Mouse (Mus musculus) hindbrain, embryonic 16.5 days (tissue): ENCODE data around the gene Fhit. TPM values are rescaled to one million over a fixed set of nuclear protein-coding genes. Genes with fewer than 3 reads are reported as not detected.

Experiments used
- ATAC-seq: fragments of 200-750 bp; cut with Nextera tagmentation; 2 replicates; pipeline ENCODE4 v1.8.0; 2017; ENCODE audit warnings: moderate TSS enrichment, moderate library complexity
- H3K27ac ChIP-seq: fragments of 300-500 bp; sonication (generic); 2 replicates; pipeline ENCODE4 v1.5.1; 2014; ENCODE audit warnings: low read depth, mild to moderate bottlenecking, control low read depth, low read length, moderate library complexity
- H3K27me3 ChIP-seq: fragments of 300-500 bp; sonication (generic); replicated peaks from 2 replicates; pipeline ENCODE4 v1.6.1; 2014; ENCODE audit warnings: low read length; ENCODE audit not compliant: control insufficient read depth, insufficient read depth
- H3K36me3 ChIP-seq: fragments of 300-500 bp; sonication (generic); 2 replicates; pipeline ENCODE4 v1.6.1; 2014; ENCODE audit warnings: mild to moderate bottlenecking, low read length, moderate library complexity, mixed read lengths; ENCODE audit not compliant: control insufficient read depth, insufficient read depth
- H3K4me1 ChIP-seq: fragments of 300-500 bp; sonication (generic); 2 replicates; pipeline ENCODE4 v1.6.1; 2014; ENCODE audit warnings: low read depth, low read length; ENCODE audit not compliant: control insufficient read depth, insufficient read depth
- H3K4me2 ChIP-seq: fragments of 300-500 bp; sonication (generic); 2 replicates; pipeline ENCODE4 v1.6.1; 2014; ENCODE audit warnings: mild to moderate bottlenecking, low read length, control low read depth, moderate library complexity
- H3K4me3 ChIP-seq: fragments of 300-500 bp; sonication (generic); 2 replicates; pipeline ENCODE4 v1.5.1; 2014; ENCODE audit warnings: mild to moderate bottlenecking, low read length, control low read depth, moderate library complexity
- H3K9ac ChIP-seq: fragments of 300-500 bp; sonication (generic); 2 replicates; pipeline ENCODE4 v1.6.1; 2014; ENCODE audit warnings: low read depth, mild to moderate bottlenecking, control low read depth, low read length, moderate library complexity
- H3K9me3 ChIP-seq: fragments of 300-500 bp; sonication (generic); 2 replicates; pipeline ENCODE4 v1.6.1; 2014; ENCODE audit warnings: mild to moderate bottlenecking, low read length, moderate library complexity; ENCODE audit not compliant: control insufficient read depth
- WGBS: fragments of 180-500 bp; shearing (Covaris S2); extraction: QIAGEN DNeasy Blood & Tissue Kit; methylation state at CpG from one replicate; pipeline ENCODE4 v1.1.7; 2014; 5-methylcytosine and 5-hydroxymethylcytosine counted together
- polyA plus RNA-seq: library from polyadenylated mRNA; unstranded; fragments of >200 nt; fragmentation: Nextera tagmentation; extraction: Ambion mirVana; gene quantifications from 2 replicates; pipeline ENCODE4 v1.2.1, GENCODE M21; 2015

The Fhit gene
- polyA plus RNA-seq, 1 experiment from 2014 or later, result 8.5 TPM

- no peak overlapping the region for H3K4me2 ChIP-seq
- 89% methylated on average over 2 of the region's 2 CpGs for WGBS
- ATAC-seq, result no peak
These were observed 1473.1 kb downstream of the Fhit start for GRCm38 (mm10) chr14:9688664-9689257.

GRCm38 (mm10) chr14:9684362-9684761 is 1477.5 kb downstream of the Fhit start:
- Histone ChIP-seq H3K4me1 (no peaks in the 10 kb centered on the region), H3K36me3 (no peaks in the 10 kb centered on the region), H3K27ac (no peak overlapping the region), H3K4me2 (no peak overlapping the region), H3K9ac (no peak overlapping the region), H3K4me3 (no peak overlapping the region), H3K9me3 (no peaks in the 10 kb centered on the region), H3K27me3 (no peaks in the 10 kb centered on the region)
- no peak for ATAC-seq
- 68% methylated on average over 1 of the region's 1 CpGs for WGBS

More at GRCm38 (mm10) chr14:9688664-9689257, 1473.1 kb downstream of the Fhit start:
- no peak overlapping the region for H3K4me3 ChIP-seq
- H3K27me3 ChIP-seq, result no peaks in the 10 kb centered on the region
- H3K9me3 ChIP-seq, result no peaks in the 10 kb centered on the region
- H3K27ac ChIP-seq, result no peak overlapping the region
- H3K36me3 ChIP-seq, result no peaks in the 10 kb centered on the region
- H3K9ac ChIP-seq, result no peak overlapping the region
- no peaks in the 10 kb centered on the region for H3K4me1 ChIP-seq

GRCm38 (mm10) chr14:9672728-9673127 is 1489.1 kb downstream of the Fhit start:
- no peak overlapping the region for H3K27ac ChIP-seq
- WGBS, result 59% methylated on average over 1 of the region's 1 CpGs
- H3K9me3 ChIP-seq, result no peaks in the 10 kb centered on the region
- no peak overlapping the region for H3K4me2 ChIP-seq
- H3K27me3 ChIP-seq, result no peaks in the 10 kb centered on the region
- no peak overlapping the region for H3K4me3 ChIP-seq
- H3K9ac ChIP-seq, result no peak overlapping the region
- no peak for ATAC-seq
- H3K36me3 ChIP-seq, result no peaks in the 10 kb centered on the region
- no peaks in the 10 kb centered on the region for H3K4me1 ChIP-seq

GRCm38 (mm10) chr14:9671776-9672175 is 1490.1 kb downstream of the Fhit start:
- 50% methylated on average over 3 of the region's 3 CpGs for WGBS
- no peaks in the 10 kb centered on the region for H3K9me3 ChIP-seq
- H3K4me2 ChIP-seq, result no peak overlapping the region
- H3K9ac ChIP-seq, result no peak overlapping the region
- H3K36me3 ChIP-seq, result no peaks in the 10 kb centered on the region
- no peaks in the 10 kb centered on the region for H3K27me3 ChIP-seq
- H3K4me1 ChIP-seq, result no peaks in the 10 kb centered on the region
- H3K27ac ChIP-seq, result no peak overlapping the region
- no peak for ATAC-seq
- no peak overlapping the region for H3K4me3 ChIP-seq

- WGBS, result 80% methylated on average over 1 of the region's 1 CpGs
- no peak overlapping the region for H3K4me2 ChIP-seq
- H3K9me3 ChIP-seq, result no peaks in the 10 kb centered on the region
- H3K36me3 ChIP-seq, result no peaks in the 10 kb centered on the region
- no peaks in the 10 kb centered on the region for H3K27me3 ChIP-seq
- H3K27ac ChIP-seq, result no peak overlapping the region
- no peaks in the 10 kb centered on the region for H3K4me1 ChIP-seq
- ATAC-seq, result no peak
- no peak overlapping the region for H3K4me3 ChIP-seq
- H3K9ac ChIP-seq, result no peak overlapping the region
These were observed 1492.1 kb downstream of the Fhit start for GRCm38 (mm10) chr14:9669766-9670165.

GRCm38 (mm10) chr14:9658445-9658844 is 1503.4 kb downstream of the Fhit start:
- H3K27ac ChIP-seq, result no peak overlapping the region
- WGBS, result 48% methylated on average over 1 of the region's 1 CpGs
- no peak overlapping the region for H3K9ac ChIP-seq
- H3K4me3 ChIP-seq, result no peak overlapping the region
- no peaks in the 10 kb centered on the region for H3K36me3 ChIP-seq
- ATAC-seq, result no peak
- no peaks in the 10 kb centered on the region for H3K27me3 ChIP-seq
- no peak overlapping the region for H3K4me2 ChIP-seq
- no peaks in the 10 kb centered on the region for H3K9me3 ChIP-seq
- no peaks in the 10 kb centered on the region for H3K4me1 ChIP-seq

GRCm38 (mm10) chr14:9651417-9651816 is 1510.4 kb downstream of the Fhit start:
- 67% methylated on average over 1 of the region's 1 CpGs for WGBS
- Histone ChIP-seq H3K4me1 (no peaks in the 10 kb centered on the region), H3K27ac (no peak overlapping the region), H3K36me3 (no peaks in the 10 kb centered on the region), H3K4me3 (no peak overlapping the region), H3K4me2 (no peak overlapping the region), H3K27me3 (no peaks in the 10 kb centered on the region), H3K9me3 (no peaks in the 10 kb centered on the region), H3K9ac (no peak overlapping the region)
- ATAC-seq, result no peak

GRCm38 (mm10) chr14:9648416-9648815 is 1513.4 kb downstream of the Fhit start:
- H3K36me3 ChIP-seq, result no peaks in the 10 kb centered on the region
- WGBS, result 92% methylated on average over 1 of the region's 1 CpGs
- no peaks in the 10 kb centered on the region for H3K27me3 ChIP-seq
- peaks cover 7% of the 10 kb centered on the region for H3K4me1 ChIP-seq
- no peaks in the 10 kb centered on the region for H3K9me3 ChIP-seq
- no peak overlapping the region for H3K4me2 ChIP-seq
- no peak for ATAC-seq
- H3K27ac ChIP-seq, result no peak overlapping the region
- no peak overlapping the region for H3K9ac ChIP-seq
- no peak overlapping the region for H3K4me3 ChIP-seq

GRCm38 (mm10) chr14:9646233-9646632 is 1515.6 kb downstream of the Fhit start:
- H3K4me3 ChIP-seq, result no peak overlapping the region
- no peak overlapping the region for H3K4me2 ChIP-seq
- H3K36me3 ChIP-seq, result no peaks in the 10 kb centered on the region
- no peaks in the 10 kb centered on the region for H3K27me3 ChIP-seq
- no peak overlapping the region for H3K27ac ChIP-seq
- H3K9ac ChIP-seq, result no peak overlapping the region
- H3K9me3 ChIP-seq, result no peaks in the 10 kb centered on the region
- no peak for ATAC-seq
- H3K4me1 ChIP-seq, result peaks cover 7% of the 10 kb centered on the region
- WGBS, result 81% methylated on average over 7 of the region's 7 CpGs
